Mouse (Mus musculus): Measurements from ENCODE around the gene Anks1b. TPM values are rescaled to one million over a fixed set of nuclear protein-coding genes. Genes with fewer than 3 reads are reported as not detected.

The Anks1b gene
- polyA plus RNA-seq, 1 experiment: 1.3 TPM

DNA sequence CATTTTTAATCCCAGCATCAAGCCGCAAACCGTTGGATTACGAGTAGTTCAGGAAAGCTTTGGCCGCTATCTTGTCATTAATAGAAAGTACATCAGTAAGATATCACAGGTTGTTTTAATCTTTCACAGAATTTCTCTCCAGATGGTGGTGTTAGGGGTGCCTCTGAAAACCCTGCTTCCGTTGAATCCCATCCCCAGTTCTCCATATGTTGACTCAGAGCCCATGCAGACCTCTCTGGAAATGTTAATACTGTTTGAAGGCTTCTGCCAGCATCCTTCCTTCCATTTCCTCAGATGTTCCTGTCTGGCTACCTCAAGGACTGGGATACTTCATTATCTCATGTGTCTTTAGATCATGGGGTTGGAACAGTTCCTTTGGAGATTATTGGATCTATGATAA lies 940.0 kb downstream of the Anks1b start:
- Histone ChIP-seq H3K4me3 (ENCODE audit: insufficient read depth, low read depth, low read length) (no peak overlapping the region), H3K27me3 (replicated peaks; ENCODE audit: control insufficient read depth, insufficient read depth, low read length) (no peaks in the 10 kb centered on the region), H3K27ac (ENCODE audit: insufficient read depth, low read depth, low read length) (no peak overlapping the region), H3K36me3 (ENCODE audit: control insufficient read depth, insufficient read depth, low read length) (no peaks in the 10 kb centered on the region), H3K4me1 (ENCODE audit: control insufficient read depth, insufficient read depth, low read length) (no peaks in the 10 kb centered on the region)
- TF ChIP-seq CTCF (conservative IDR thresholded peaks at IDR 0.05; ENCODE audit: insufficient read depth, insufficient read length, low read depth, low read length) (no peak), POLR2A (IDR thresholded peaks at IDR 0.05; ENCODE audit: low read depth, low read length) (no peak)
- WGBS: 94% methylated on average over 5 of the region's 5 CpGs
- no peak for DNase-seq

DNA sequence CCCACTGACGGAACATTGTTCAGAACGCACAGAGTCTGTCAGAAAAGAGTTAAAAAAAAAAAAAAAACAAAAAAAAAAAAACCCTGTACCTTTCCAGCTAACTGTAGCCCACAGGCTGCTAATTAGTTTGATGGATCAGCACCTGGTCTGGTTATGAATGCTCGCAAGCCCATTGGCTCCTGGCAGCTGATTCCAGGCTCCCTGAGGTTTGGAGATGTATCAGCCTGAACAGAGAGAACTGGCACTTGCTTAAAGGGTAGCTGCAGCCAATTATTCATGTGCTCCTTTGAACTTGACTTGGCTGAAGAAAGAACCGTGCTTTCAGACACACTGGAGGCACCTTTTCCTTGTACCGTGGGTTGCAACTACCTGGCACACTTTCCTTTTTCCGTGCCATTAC lies 941.1 kb downstream of the Anks1b start:
- DNase-seq: no peak
- H3K27ac ChIP-seq (ENCODE audit: insufficient read depth, low read depth, low read length): no peak overlapping the region
- no peak overlapping the region for H3K4me3 ChIP-seq (ENCODE audit: insufficient read depth, low read depth, low read length)
- TF ChIP-seq POLR2A (IDR thresholded peaks at IDR 0.05; ENCODE audit: low read depth, low read length): no peak
- no peak for TF ChIP-seq CTCF (conservative IDR thresholded peaks at IDR 0.05; ENCODE audit: insufficient read depth, insufficient read length, low read depth, low read length)
- no peaks in the 10 kb centered on the region for H3K36me3 ChIP-seq (ENCODE audit: control insufficient read depth, insufficient read depth, low read length)
- H3K27me3 ChIP-seq (replicated peaks; ENCODE audit: control insufficient read depth, insufficient read depth, low read length): no peaks in the 10 kb centered on the region
- 77% methylated on average over 6 of the region's 6 CpGs for WGBS
- no peaks in the 10 kb centered on the region for H3K4me1 ChIP-seq (ENCODE audit: control insufficient read depth, insufficient read depth, low read length)

DNA sequence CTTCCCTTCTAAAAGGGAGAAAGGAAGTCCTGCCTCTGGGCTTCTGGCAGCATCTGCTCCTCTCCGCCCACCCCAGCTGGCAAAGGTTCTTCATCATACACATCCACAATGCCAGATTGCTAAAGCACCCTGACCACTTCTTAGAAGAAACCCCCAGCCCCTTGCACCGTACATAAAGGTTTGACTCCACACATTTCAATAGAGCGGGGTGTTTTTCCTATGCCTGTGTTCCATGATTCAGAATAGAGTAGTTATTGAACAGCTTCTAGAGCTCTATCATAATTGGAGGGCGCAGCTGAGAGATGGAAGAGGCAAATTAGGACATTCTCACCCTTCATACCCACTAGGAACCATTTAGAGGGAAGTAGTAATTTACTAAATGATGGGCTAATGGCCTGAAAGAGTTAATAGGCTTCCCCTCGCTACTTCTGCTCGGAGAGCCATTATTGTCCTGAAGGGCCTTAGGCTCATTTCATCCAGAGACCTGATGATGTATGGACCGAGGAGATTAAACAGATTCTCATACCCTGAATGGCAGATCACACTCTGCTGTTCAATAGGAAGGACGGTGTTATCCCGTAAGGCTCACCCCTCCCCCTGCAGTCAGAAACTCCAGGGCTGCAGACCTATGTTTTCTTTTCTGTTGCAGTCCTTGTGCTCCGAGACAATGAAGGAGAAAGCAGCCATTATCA lies 945.1 kb downstream of the Anks1b start:
- H3K4me1 ChIP-seq (ENCODE audit: control insufficient read depth, insufficient read depth, low read length): no peaks in the 10 kb centered on the region
- no peak for DNase-seq
- WGBS: 32% methylated on average over 10 of the region's 10 CpGs
- no peak overlapping the region for H3K27ac ChIP-seq (ENCODE audit: insufficient read depth, low read depth, low read length)
- TF ChIP-seq POLR2A (IDR thresholded peaks at IDR 0.05; ENCODE audit: low read depth, low read length) (no peak), CTCF (conservative IDR thresholded peaks at IDR 0.05; ENCODE audit: insufficient read depth, insufficient read length, low read depth, low read length) (no peak)
- H3K36me3 ChIP-seq (ENCODE audit: control insufficient read depth, insufficient read depth, low read length): no peaks in the 10 kb centered on the region
- no peaks in the 10 kb centered on the region for H3K27me3 ChIP-seq (replicated peaks; ENCODE audit: control insufficient read depth, insufficient read depth, low read length)
- H3K4me3 ChIP-seq (ENCODE audit: insufficient read depth, low read depth, low read length): no peak overlapping the region

DNA sequence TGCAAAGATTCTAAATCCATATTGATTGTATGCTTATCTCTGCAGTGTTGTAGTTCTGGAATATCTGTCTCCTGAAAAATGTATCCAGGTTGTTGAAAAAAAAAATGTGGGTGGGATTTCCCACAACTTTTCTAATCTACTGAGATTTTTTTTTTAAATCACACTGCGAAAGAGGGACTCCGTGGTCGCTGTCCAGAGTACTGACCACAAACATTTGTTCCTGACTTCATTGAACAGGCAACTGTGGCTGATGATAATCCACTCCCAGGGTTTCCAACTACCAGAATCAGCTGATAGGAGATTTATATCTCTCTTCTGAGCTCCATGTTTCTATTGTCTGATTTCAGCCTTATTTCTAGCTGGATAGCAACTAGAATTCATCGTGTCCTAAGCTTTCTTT lies 950.1 kb downstream of the Anks1b start:
- 10% methylated on average over 4 of the region's 4 CpGs for WGBS

DNA sequence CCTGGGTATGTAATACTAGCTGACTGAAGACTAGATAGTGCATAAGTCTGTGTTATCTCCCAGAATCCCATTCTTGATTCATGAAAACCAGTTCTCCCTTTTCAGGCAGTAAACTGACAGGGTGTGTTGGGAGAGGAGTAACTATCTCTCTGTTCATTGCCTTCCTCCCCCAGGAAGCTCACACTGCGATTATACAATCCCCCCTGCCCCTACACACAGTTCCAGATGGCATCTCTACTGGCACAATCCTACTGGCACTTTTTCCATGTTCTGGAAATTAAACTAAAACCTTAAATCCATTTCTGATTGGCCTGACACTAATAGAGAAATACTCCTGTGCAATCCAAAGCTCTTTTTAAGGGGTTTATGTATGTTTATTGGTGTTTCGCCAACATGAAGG lies 951.4 kb downstream of the Anks1b start:
- no peak for TF ChIP-seq CTCF (conservative IDR thresholded peaks at IDR 0.05; ENCODE audit: insufficient read depth, insufficient read length, low read depth, low read length)
- TF ChIP-seq POLR2A (IDR thresholded peaks at IDR 0.05; ENCODE audit: low read depth, low read length): no peak
- Histone ChIP-seq H3K36me3 (ENCODE audit: control insufficient read depth, insufficient read depth, low read length) (no peaks in the 10 kb centered on the region), H3K4me3 (ENCODE audit: insufficient read depth, low read depth, low read length) (no peak overlapping the region), H3K4me1 (ENCODE audit: control insufficient read depth, insufficient read depth, low read length) (no peaks in the 10 kb centered on the region), H3K27me3 (replicated peaks; ENCODE audit: control insufficient read depth, insufficient read depth, low read length) (peaks cover 4% of the 10 kb centered on the region; the same call in 1 of the 2 replicates), H3K27ac (ENCODE audit: insufficient read depth, low read depth, low read length) (no peak overlapping the region)
- no peak for DNase-seq
- 71% methylated on average over 2 of the region's 2 CpGs for WGBS

More for the DNA sequence above, 950.1 kb downstream of the Anks1b start:
- Histone ChIP-seq H3K36me3 (ENCODE audit: control insufficient read depth, insufficient read depth, low read length) (no peaks in the 10 kb centered on the region), H3K27me3 (replicated peaks; ENCODE audit: control insufficient read depth, insufficient read depth, low read length) (no peaks in the 10 kb centered on the region), H3K4me1 (ENCODE audit: control insufficient read depth, insufficient read depth, low read length) (no peaks in the 10 kb centered on the region), H3K4me3 (ENCODE audit: insufficient read depth, low read depth, low read length) (no peak overlapping the region), H3K27ac (ENCODE audit: insufficient read depth, low read depth, low read length) (no peak overlapping the region)
- TF ChIP-seq POLR2A (IDR thresholded peaks at IDR 0.05; ENCODE audit: low read depth, low read length) (no peak), CTCF (conservative IDR thresholded peaks at IDR 0.05; ENCODE audit: insufficient read depth, insufficient read length, low read depth, low read length) (no peak)
- DNase-seq: no peak

DNA sequence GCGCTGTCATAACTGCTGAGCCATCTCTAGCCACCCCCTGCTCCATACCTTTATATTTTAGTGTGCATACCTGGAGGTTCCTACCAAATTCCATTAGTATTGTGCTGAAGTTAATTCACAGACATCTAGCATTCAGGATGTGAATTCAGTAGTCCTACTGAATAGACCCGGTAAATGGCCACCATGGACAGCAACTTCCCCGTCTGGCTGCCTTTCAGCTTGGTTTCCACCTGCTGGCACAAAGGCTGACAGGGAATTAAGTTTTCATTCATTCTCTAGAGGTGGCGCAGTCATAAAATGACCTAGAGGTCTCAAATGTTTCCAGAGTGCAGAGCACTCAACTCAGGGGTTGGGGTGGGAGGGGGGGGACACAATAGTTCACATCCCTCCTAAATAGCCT lies 953.6 kb downstream of the Anks1b start:
- Histone ChIP-seq H3K4me1 (ENCODE audit: control insufficient read depth, insufficient read depth, low read length) (no peaks in the 10 kb centered on the region), H3K4me3 (ENCODE audit: insufficient read depth, low read depth, low read length) (no peak overlapping the region), H3K36me3 (ENCODE audit: control insufficient read depth, insufficient read depth, low read length) (no peaks in the 10 kb centered on the region), H3K27me3 (replicated peaks; ENCODE audit: control insufficient read depth, insufficient read depth, low read length) (peaks cover 4% of the 10 kb centered on the region; the same call in 1 of the 2 replicates), H3K27ac (ENCODE audit: insufficient read depth, low read depth, low read length) (no peak overlapping the region)
- 16% methylated on average over 4 of the region's 4 CpGs for WGBS
- DNase-seq: peak; percentile 6
- TF ChIP-seq POLR2A (IDR thresholded peaks at IDR 0.05; ENCODE audit: low read depth, low read length) (no peak), CTCF (conservative IDR thresholded peaks at IDR 0.05; ENCODE audit: insufficient read depth, insufficient read length, low read depth, low read length) (no peak)

DNA sequence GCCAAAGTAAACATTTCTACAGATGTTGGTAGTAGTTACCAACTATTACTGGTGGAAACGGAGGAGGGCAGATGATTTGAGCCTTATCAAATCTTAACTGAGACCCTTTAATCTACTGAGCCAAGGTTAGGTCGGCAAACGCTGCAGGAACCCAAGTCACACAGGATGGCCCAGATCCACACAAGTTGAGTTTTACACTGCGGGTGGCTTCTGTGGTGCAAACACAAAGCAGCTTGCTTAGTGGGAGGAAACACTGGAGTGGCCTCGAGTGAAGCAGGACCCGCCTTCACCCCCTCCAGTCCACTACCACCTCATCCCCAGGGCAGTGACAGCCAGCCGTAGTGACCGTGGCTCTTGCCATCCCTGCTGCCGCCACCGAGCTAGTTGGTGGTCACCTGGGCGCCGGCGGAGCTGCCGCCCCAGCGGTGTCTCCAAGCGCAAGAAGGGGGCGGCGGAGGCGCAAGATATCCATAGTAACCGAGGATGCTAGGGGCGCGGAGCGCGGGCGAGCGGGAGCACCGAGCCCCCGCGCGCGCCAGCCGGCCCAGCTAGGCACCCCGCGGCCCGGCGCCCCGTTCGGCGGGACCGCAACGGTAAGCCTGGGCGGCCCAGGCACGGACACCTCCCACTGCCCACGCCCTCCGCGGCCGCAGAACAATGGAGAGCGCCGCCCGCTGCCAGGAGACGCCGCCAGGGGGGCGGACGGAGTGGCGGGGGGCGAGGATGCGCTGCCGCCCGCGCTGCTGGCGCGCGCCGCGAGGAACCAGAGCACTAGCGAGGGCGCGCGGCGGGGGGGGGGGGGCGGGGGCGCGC lies 955.5 kb downstream of the Anks1b start:
- WGBS: 2% methylated on average over 64 of the region's 73 CpGs

More for the DNA sequence above, 955.5 kb downstream of the Anks1b start:
- Histone ChIP-seq H3K27me3 (replicated peaks; ENCODE audit: control insufficient read depth, insufficient read depth, low read length) (peaks cover 4% of the 10 kb centered on the region; the same call in 1 of the 2 replicates), H3K4me3 (ENCODE audit: insufficient read depth, low read depth, low read length) (no peak overlapping the region), H3K27ac (ENCODE audit: insufficient read depth, low read depth, low read length) (no peak overlapping the region), H3K36me3 (ENCODE audit: control insufficient read depth, insufficient read depth, low read length) (no peaks in the 10 kb centered on the region), H3K4me1 (ENCODE audit: control insufficient read depth, insufficient read depth, low read length) (no peaks in the 10 kb centered on the region)
- DNase-seq: no peak
- no peak for TF ChIP-seq CTCF (conservative IDR thresholded peaks at IDR 0.05; ENCODE audit: insufficient read depth, insufficient read length, low read depth, low read length)
- no peak for TF ChIP-seq POLR2A (IDR thresholded peaks at IDR 0.05; ENCODE audit: low read depth, low read length)

Measured in kidney, adult 2 months (tissue).